Mouse (Mus musculus) limb, embryonic 13.5 days (tissue): Measurements from ENCODE around the gene Wee1. TPM values are rescaled to one million over a fixed set of nuclear protein-coding genes. Genes with fewer than 3 reads are reported as not detected.
"Not testable (repeated sequence)": the region's sequence is repeated elsewhere in the genome, so short reads cannot be mapped to it uniquely, and the experiment has no call there.

Source experiments
- ATAC-seq: fragments of 200-750 bp; cut with Nextera tagmentation; 2 replicates; pipeline ENCODE4 v1.8.0; 2017; ENCODE audit warnings: low read depth, moderate number of reproducible peaks, moderate TSS enrichment; ENCODE audit not compliant: low FRiP score
- H3K27ac ChIP-seq: fragments of 300-500 bp; sonication (generic); 2 replicates; pipeline ENCODE4 v1.5.1; 2015; ENCODE audit warnings: inconsistent platforms, mild to moderate bottlenecking, moderate library complexity
- H3K27me3 ChIP-seq: fragments of 300-500 bp; sonication (generic); 2 replicates; pipeline ENCODE4 v1.6.1; 2015; ENCODE audit warnings: mild to moderate bottlenecking, inconsistent platforms
- H3K36me3 ChIP-seq: fragments of 300-500 bp; sonication (generic); 2 replicates; pipeline ENCODE4 v1.6.1; 2015; ENCODE audit warnings: inconsistent platforms, mild to moderate bottlenecking, moderate library complexity
- H3K4me1 ChIP-seq: fragments of 300-500 bp; sonication (generic); 2 replicates; pipeline ENCODE4 v1.6.1; 2015; ENCODE audit warnings: inconsistent platforms
- H3K4me2 ChIP-seq: fragments of 300-500 bp; sonication (generic); replicated peaks from 2 replicates; pipeline ENCODE4 v1.6.1; 2015; ENCODE audit warnings: inconsistent platforms, mild to moderate bottlenecking, moderate library complexity
- H3K4me3 ChIP-seq: fragments of 300-500 bp; sonication (generic); 2 replicates; pipeline ENCODE4 v1.5.1; 2015; ENCODE audit warnings: moderate library complexity, mild to moderate bottlenecking, inconsistent platforms
- H3K9ac ChIP-seq: fragments of 300-500 bp; sonication (generic); 2 replicates; pipeline ENCODE4 v1.6.1; 2015; ENCODE audit warnings: mild to moderate bottlenecking, inconsistent platforms
- H3K9me3 ChIP-seq: fragments of 300-500 bp; sonication (generic); 2 replicates; pipeline ENCODE4 v1.6.1; 2016; ENCODE audit warnings: inconsistent platforms
- WGBS: fragments of 180-500 bp; shearing (Covaris S2); methylation state at CpG from one replicate; pipeline ENCODE4 v1.1.7; 2015; 5-methylcytosine and 5-hydroxymethylcytosine counted together
- polyA plus RNA-seq: library from polyadenylated mRNA; unstranded; fragments of >200 nt; fragmentation: Nextera tagmentation; extraction: Ambion mirVana; gene quantifications from 2 replicates; pipeline ENCODE4 v1.2.1, GENCODE M21; 2015

The Wee1 gene
- polyA plus RNA-seq, 1 experiment from 2014 or later: 22.8 TPM

DNA sequence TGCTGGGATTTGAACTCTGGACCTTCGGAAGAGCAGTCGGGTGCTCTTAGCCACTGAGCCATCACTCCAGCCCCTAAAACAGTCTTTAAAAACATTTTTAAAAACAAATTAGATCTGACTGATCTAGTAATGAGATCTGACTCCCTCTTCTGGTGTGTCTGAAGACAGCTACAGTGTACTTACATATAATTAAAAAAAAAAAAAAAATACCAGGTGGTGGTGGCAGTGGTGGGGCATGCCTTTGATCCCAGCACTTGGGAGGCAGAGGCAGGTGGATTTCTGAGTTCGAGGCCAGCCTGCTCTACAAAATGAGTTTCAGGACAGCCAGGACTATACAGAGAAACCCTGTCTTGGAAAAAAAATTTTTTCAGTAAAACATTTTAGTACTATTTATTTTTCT, 13.3 kb upstream of the Wee1 start:
- peaks cover 15% of the 10 kb centered on the region for H3K4me1 ChIP-seq
- not testable (repeated sequence) for H3K9ac ChIP-seq, ATAC-seq, H3K27ac ChIP-seq, H3K36me3 ChIP-seq, H3K4me3 ChIP-seq, H3K27me3 ChIP-seq, H3K9me3 ChIP-seq, H3K4me2 ChIP-seq
- WGBS: 93% methylated on average over 3 of the region's 3 CpGs

DNA sequence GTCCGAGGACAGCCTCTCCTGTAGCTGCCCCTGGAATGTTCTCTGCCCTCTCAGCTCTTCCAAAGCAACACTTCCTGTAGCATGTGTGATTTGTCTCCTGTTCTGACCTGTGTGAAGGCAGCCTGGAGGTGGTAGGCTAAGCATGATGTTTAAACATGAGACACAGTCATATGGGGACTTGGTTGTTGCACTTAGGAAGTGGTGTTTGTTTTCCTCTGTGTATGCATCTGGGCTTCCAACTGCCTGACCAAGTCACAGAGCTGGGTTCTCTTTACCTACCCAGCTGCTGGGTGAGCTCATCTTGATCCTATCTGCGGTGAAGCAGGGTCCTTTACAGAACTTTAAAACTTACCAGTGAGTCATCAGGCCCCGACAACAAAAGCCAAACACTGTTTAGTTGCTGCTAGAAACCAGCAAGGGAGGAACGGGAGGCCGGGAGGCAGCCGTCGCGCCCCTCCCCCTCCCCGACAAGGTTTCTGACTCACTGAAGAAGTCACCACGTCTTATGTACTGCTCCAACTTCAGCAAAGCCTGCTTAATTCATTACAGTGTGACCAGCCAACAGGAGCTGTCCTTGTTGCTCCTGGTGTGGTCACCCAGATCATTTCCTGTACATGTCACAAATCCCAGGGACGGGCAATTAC, 12.8 kb upstream of the Wee1 start:
- Histone ChIP-seq H3K27ac (no peak overlapping the region), H3K4me1 (peaks cover 15% of the 10 kb centered on the region), H3K27me3 (no peaks in the 10 kb centered on the region), H3K9ac (peak overlapping the region; percentile 51), H3K4me3 (peak overlapping the region; percentile 17; the same call in 1 of the 2 replicates), H3K9me3 (no peaks in the 10 kb centered on the region), H3K4me2 (peak overlapping the region; percentile 45), H3K36me3 (no peaks in the 10 kb centered on the region)
- WGBS: 9% methylated on average over 11 of the region's 11 CpGs
- peak; percentile 54 for ATAC-seq

DNA sequence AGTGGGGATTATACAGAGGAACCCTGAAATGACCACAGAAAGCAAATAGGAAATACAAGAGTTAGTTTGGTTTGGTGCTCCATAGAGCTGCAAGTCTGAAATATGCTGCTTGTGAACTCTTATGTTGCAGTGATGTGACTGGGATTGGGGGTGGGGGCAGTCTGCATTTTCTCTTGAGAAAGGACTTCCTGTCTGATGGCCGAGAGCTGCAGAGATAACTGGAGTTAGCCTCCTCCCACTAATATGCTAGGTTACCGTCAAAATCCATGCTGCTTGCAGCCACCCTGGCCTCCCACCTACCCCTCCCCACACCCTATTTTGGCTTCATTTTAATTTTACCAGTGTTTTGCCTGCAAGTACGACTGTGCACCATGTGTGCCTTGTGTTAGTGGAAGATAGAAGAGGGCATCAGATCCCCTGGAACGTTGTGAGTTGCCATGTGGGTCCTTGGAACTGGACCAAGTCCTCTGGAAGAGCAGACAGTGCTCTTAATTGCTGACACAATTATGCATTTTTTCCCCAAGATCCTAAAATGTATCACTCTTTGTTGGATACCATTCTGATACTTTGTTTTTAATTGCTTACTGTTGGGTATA, 11.7 kb upstream of the Wee1 start:
- no peak for ATAC-seq
- Histone ChIP-seq H3K36me3 (no peaks in the 10 kb centered on the region), H3K27me3 (no peaks in the 10 kb centered on the region), H3K9ac (0 out of 2 replicates have a peak overlapping the region, but pooled peaks have one; percentile 25), H3K9me3 (no peaks in the 10 kb centered on the region), H3K4me1 (peaks cover 15% of the 10 kb centered on the region), H3K4me3 (no peak overlapping the region), H3K4me2 (no peak overlapping the region), H3K27ac (no peak overlapping the region)
- 45% methylated on average over 4 of the region's 4 CpGs for WGBS

DNA sequence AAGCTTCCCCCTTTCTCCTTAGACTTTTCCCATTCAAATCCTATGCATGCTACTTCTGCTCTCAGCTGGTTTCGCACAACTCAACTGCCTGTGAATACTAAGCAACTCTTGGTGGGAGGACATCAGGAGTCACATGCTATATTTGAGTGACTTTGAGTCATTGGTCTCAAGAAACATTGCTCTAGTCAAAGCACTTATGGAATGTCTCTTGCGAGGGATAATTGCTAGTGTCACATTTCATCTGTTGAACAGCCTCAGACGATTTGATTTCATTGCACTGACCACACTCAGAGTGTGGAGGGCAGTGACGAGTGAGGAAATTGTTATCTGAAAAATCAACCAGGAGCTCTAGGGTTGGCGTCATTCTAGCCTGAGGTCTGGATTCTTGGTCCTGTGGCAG, 7.1 kb upstream of the Wee1 start:
- no peak overlapping the region for H3K4me2 ChIP-seq
- ATAC-seq: peak; percentile 66; the same call in 1 of the 2 replicates
- 40% methylated on average over 5 of the region's 5 CpGs for WGBS
- H3K9ac ChIP-seq: no peak overlapping the region
- no peaks in the 10 kb centered on the region for H3K9me3 ChIP-seq
- H3K4me1 ChIP-seq: peaks cover 6% of the 10 kb centered on the region; the same call in 1 of the 2 replicates
- H3K36me3 ChIP-seq: no peaks in the 10 kb centered on the region
- no peak overlapping the region for H3K27ac ChIP-seq
- H3K27me3 ChIP-seq: no peaks in the 10 kb centered on the region
- H3K4me3 ChIP-seq: no peak overlapping the region

DNA sequence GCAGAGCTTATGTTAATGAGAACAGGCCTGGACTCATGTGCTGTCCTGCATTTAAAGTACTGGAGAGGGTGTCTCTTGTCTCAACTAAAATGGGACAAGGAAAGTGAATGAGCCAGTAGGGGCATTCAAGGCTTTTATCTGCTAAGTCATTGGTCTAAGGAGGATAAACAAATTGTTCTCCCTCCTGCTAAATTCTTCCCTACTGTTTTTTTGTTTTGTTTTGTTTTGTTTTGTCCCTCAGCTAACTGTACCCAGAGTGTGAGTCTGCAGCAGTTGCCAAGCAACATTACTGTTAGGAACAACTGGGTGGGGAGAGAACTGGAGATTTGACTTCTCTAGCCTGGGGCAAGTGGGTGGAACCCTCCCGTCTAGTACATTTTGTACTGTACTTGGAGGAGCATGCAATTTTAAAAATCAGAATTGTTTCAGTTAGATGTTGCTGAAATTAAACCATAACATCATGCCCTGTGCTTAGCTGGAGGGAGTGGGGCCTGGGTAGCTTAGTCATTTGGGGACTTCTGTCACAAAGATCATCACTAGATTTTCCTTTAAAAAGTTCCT, 5.0 kb upstream of the Wee1 start:
- ATAC-seq: no peak
- Histone ChIP-seq H3K4me3 (no peak overlapping the region), H3K36me3 (no peaks in the 10 kb centered on the region), H3K27ac (no peak overlapping the region), H3K4me1 (peaks cover 5% of the 10 kb centered on the region; the same call in 1 of the 2 replicates), H3K4me2 (no peak overlapping the region), H3K9me3 (no peaks in the 10 kb centered on the region), H3K27me3 (no peaks in the 10 kb centered on the region), H3K9ac (no peak overlapping the region)
- 52% methylated on average over 1 of the region's 1 CpGs for WGBS

DNA sequence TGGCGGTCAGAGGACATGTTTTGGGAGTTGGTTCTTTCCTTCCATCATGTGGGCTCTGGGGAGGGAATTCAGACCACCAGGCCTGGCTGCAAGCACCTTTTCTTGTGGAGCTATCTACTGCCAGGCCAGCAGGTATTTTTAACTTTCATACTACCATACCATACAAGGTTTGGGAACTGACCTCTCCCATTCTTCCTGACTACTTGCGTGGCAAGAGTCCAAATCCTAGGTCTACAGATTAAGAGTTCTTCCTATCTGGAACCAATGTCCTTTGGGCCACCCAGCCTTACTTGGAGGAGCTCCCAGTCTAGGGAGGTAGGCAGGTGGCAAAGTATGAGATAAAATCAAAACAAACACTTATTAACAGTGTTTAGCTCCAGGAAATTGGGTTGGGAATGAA, 3.4 kb upstream of the Wee1 start:
- 78% methylated on average over 2 of the region's 2 CpGs for WGBS
- Histone ChIP-seq H3K4me3 (no peak overlapping the region), H3K27ac (no peak overlapping the region), H3K27me3 (no peaks in the 10 kb centered on the region), H3K36me3 (no peaks in the 10 kb centered on the region), H3K9me3 (no peaks in the 10 kb centered on the region), H3K9ac (no peak overlapping the region), H3K4me2 (no peak overlapping the region), H3K4me1 (peaks cover 5% of the 10 kb centered on the region; the same call in 1 of the 2 replicates)
- ATAC-seq: no peak

DNA sequence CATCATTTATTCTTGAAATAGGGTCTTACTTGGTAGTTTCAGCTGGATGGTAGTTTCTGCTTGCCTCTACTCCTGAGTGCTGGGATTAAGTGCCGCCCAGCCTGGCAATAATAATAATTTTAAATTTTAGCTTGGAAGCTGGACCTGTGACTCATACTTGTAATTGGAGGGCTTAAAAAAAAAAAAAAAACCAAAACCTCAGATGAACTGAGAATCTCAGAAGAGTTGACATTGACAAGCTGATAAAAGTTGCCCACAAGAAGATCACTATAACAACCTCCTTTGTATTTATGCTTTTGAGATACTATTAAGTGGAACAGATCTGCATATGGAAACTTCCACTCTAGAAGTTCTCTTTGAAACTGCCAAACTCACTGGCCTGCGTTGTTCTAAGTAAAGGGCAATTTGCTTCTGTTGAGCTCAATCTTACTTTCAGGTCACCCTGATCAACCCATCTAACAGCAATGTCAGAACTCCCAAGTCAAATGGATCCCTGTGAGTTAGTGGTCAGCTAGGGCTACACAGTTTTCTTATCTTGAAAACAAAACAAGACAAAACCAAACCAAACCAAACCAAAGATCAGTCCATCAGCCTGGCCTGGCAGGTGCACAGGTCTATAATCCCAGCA, 1.6 kb upstream of the Wee1 start:
- Histone ChIP-seq H3K4me1 (peaks cover 22% of the 10 kb centered on the region), H3K4me3 (no peak overlapping the region), H3K27ac (no peak overlapping the region), H3K27me3 (no peaks in the 10 kb centered on the region), H3K9ac (no peak overlapping the region), H3K9me3 (no peaks in the 10 kb centered on the region), H3K4me2 (peak overlapping the region; percentile 77), H3K36me3 (no peaks in the 10 kb centered on the region; the same call in 1 of the 2 replicates)
- WGBS: 84% methylated on average over 2 of the region's 2 CpGs
- ATAC-seq: no peak

DNA sequence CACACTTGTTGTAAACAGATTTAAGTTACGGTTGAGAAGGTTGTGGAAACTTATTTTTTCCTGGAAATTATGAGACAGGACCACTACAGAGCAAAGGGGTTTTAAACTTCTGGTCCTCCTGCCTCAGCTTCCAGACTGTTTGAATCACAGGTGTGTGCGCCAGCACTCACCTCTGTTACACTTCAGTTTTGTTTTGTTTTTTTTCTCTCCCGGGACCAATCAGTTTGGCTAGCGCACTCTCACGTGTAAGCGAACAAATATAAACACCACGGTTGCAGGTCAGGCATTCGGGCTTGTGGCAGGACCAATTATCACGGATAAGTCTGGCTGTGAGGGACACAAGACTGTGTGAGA, 707 bp upstream of the Wee1 start:
- peaks cover under 1% of the 10 kb centered on the region for H3K36me3 ChIP-seq
- H3K27me3 ChIP-seq: no peaks in the 10 kb centered on the region
- peaks cover 22% of the 10 kb centered on the region for H3K4me1 ChIP-seq
- peak overlapping the region; percentile 80 for H3K9ac ChIP-seq
- peak overlapping the region; percentile 77 for H3K4me2 ChIP-seq
- H3K4me3 ChIP-seq: peak overlapping the region; percentile 97
- no peak for ATAC-seq
- peak overlapping the region; percentile 95 for H3K27ac ChIP-seq
- no peaks in the 10 kb centered on the region for H3K9me3 ChIP-seq
- 3% methylated on average over 9 of the region's 9 CpGs for WGBS

DNA sequence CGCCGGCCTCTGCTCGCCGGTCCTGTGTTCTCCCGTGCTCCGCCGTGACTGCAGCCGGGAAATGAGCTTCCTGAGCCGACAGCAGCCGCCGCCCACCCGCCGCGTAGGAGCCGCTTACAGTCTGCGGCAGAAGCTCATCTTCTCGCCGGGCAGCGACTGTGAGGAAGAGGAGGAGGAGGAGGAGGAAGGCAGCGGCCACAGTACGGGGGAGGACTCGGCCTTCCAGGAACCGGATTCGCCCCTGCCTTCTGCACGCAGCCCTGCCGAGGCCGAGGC, 381 bp downstream of the Wee1 start:
- Histone ChIP-seq H3K36me3 (peaks cover 10% of the 10 kb centered on the region), H3K4me3 (peak overlapping the region; percentile 97), H3K27ac (peak overlapping the region; percentile 95), H3K27me3 (no peaks in the 10 kb centered on the region), H3K9ac (peak overlapping the region; percentile 94), H3K4me1 (peaks cover 22% of the 10 kb centered on the region), H3K9me3 (no peaks in the 10 kb centered on the region), H3K4me2 (peak overlapping the region; percentile 70)
- no peak for ATAC-seq
- 0% methylated on average over 24 of the region's 27 CpGs for WGBS

DNA sequence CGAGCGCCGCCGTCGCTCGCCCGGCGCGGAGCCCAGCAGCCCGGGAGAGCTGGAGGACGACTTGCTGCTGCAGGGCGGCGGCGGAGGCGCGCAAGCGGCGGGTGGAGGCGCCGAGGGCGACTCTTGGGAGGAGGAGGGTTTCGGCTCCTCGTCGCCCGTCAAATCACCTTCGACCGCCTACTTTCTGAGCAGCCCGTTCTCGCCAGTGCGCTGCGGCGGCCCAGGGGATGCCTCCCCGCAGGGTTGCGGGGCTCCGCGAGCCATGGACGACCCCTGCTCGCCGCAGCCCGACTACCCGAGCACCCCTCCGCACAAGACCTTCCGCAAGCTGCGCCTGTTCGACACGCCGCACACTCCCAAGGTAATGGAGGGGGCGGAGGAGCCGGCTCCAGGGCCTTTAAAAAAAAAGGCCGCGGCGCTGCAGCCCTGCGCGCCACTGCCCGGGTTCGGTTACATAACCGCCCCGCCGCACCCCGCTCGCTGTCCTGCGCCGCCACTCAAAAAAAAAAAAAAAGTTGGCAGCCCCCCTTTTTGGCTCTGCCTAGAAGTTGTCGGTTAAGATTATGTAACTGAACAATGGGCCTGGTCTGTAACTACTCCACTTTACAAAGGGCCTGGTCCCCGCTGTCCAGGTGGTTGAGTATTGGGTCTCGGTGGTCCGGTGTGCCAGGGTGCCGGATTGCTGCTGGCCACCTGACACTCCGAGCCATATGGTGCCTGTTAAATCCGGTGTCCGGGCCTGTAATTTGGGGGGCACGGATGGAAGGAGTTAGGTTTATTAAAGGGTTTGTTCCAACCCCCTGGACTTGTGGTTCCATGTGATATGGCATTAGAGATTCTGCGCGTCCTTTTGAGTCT, 948 bp downstream of the Wee1 start:
- H3K4me3 ChIP-seq: peak overlapping the region; percentile 97
- H3K9me3 ChIP-seq: no peaks in the 10 kb centered on the region
- peak; percentile 17; the same call in 1 of the 2 replicates for ATAC-seq
- under 1% methylated on average over 67 of the region's 74 CpGs for WGBS
- H3K27me3 ChIP-seq: no peaks in the 10 kb centered on the region
- peak overlapping the region; percentile 70 for H3K4me2 ChIP-seq
- peak overlapping the region; percentile 95 for H3K27ac ChIP-seq
- peak overlapping the region; percentile 94 for H3K9ac ChIP-seq
- H3K36me3 ChIP-seq: peaks cover 15% of the 10 kb centered on the region
- H3K4me1 ChIP-seq: peaks cover 22% of the 10 kb centered on the region

DNA sequence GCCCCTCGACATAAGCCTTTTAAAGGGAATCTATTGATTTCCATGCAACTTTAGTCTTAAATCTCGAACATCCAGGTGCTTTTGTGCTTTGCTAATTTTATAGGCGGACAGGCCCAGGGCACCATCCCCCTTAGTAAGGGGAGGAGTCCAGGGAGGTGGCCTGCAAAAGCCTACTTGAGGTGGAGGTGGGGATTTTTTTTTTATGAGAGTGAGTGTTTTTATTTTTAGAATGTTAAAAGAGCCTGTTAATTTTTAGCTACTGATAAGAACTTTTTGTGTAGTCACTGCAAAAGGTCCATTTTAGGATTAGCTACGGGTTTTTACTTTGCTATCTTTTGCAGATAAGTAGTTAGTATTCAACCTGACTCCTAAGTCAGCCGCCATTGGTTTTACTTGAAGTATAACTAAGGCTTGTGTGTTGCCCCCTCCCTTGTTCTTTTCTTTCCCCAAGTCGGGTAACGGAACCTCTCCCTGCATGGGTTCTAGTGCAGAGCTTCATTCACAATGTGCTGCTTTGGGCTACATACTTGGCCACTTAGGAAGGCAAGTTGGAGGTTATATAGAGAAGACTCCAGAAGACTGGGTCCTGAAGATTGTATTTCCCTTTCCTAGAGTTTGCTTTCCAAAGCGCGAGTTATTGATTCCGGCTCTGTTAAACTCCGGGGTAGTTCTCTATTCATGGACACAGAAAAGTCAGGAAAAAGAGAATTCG, 2.2 kb downstream of the Wee1 start:
- Histone ChIP-seq H3K27me3 (no peaks in the 10 kb centered on the region), H3K36me3 (peaks cover 26% of the 10 kb centered on the region), H3K9me3 (no peaks in the 10 kb centered on the region), H3K4me2 (peak overlapping the region; percentile 70), H3K9ac (peak overlapping the region; percentile 94), H3K27ac (no peak overlapping the region), H3K4me3 (peak overlapping the region; percentile 97), H3K4me1 (peaks cover 22% of the 10 kb centered on the region)
- 51% methylated on average over 12 of the region's 12 CpGs for WGBS
- ATAC-seq: no peak
